Mouse (Mus musculus) cerebellum, adult 11-12 months (tissue): ENCODE data around the gene Irf9.

Experiments
- DNase-seq: peaks from one replicate; pipeline ENCODE4 v3.0.0; 2022

Gene Irf9

GRCm38 (mm10) chr14:55603271-55603632 is at the start of gene Irf9:
Gene Irf9 (plus strand): TSS chr14:55603571.
- no peak for DNase-seq

GRCm38 (mm10) chr14:55554635-55555034 is 48.7 kb upstream of the Irf9 start:
- DNase-seq, result no peak

- DNase-seq, result no peak
Observed at GRCm38 (mm10) chr14:55555788-55556187, 47.6 kb upstream of the Irf9 start.

- peak; percentile 69 for DNase-seq
Observed at GRCm38 (mm10) chr14:55557003-55557402, 46.4 kb upstream of the Irf9 start.

- DNase-seq, result no peak
Observed at GRCm38 (mm10) chr14:55557587-55557986, 45.8 kb upstream of the Irf9 start.

- no peak for DNase-seq
Observed at GRCm38 (mm10) chr14:55558740-55559448, 44.5 kb upstream of the Irf9 start.

GRCm38 (mm10) chr14:55559799-55560201 is 43.6 kb upstream of the Irf9 start, which contains the start of gene Dcaf11:
Gene Dcaf11 (plus strand): TSS chr14:55560006.
- peak; percentile 94 for DNase-seq

- DNase-seq, result peak; percentile 99
Observed at GRCm38 (mm10) chr14:55560202-55561073, 42.9 kb upstream of the Irf9 start, which contains the start of gene A730061H03Rik. Gene A730061H03Rik (minus strand): TSS chr14:55560406.

GRCm38 (mm10) chr14:55561860-55562259 is 41.5 kb upstream of the Irf9 start:
- DNase-seq, result peak; percentile 45

GRCm38 (mm10) chr14:55563249-55563648 is 40.1 kb upstream of the Irf9 start:
- DNase-seq, result no peak

GRCm38 (mm10) chr14:55565748-55566147 is 37.6 kb upstream of the Irf9 start:
- no peak for DNase-seq

- no peak for DNase-seq
Observed at GRCm38 (mm10) chr14:55567496-55567895, 35.9 kb upstream of the Irf9 start.

GRCm38 (mm10) chr14:55570588-55570987 is 32.8 kb upstream of the Irf9 start:
- no peak for DNase-seq

GRCm38 (mm10) chr14:55571760-55572159 is 31.6 kb upstream of the Irf9 start:
- no peak for DNase-seq

- no peak for DNase-seq
Observed at GRCm38 (mm10) chr14:55575302-55575701, 28.1 kb upstream of the Irf9 start, which contains the start of gene Fitm1. Gene Fitm1 (plus strand): TSS chr14:55575617.

- no peak for DNase-seq
Observed at GRCm38 (mm10) chr14:55575711-55576110, 27.7 kb upstream of the Irf9 start.

- DNase-seq, result no peak
Observed at GRCm38 (mm10) chr14:55576376-55576775, 27.0 kb upstream of the Irf9 start.

GRCm38 (mm10) chr14:55577871-55578667 is 25.3 kb upstream of the Irf9 start, which contains the start of gene Psme1:
Gene Psme1 (plus strand): TSS chr14:55578123.
- peak; percentile 71 for DNase-seq

GRCm38 (mm10) chr14:55578668-55579269 is 24.6 kb upstream of the Irf9 start:
- DNase-seq, result no peak

GRCm38 (mm10) chr14:55579511-55580496 is 23.6 kb upstream of the Irf9 start:
- peak; percentile 25 for DNase-seq

GRCm38 (mm10) chr14:55580731-55581130 is 22.6 kb upstream of the Irf9 start:
- peak; percentile 28 for DNase-seq
